Mouse (Mus musculus): ENCODE results near the gene Nlrx1. TPM values are rescaled to one million over a fixed set of nuclear protein-coding genes. Genes with fewer than 3 reads are reported as not detected.
"Not testable (repeated sequence)": the region's sequence is repeated elsewhere in the genome, so short reads cannot be mapped to it uniquely, and the experiment has no call there.

The Nlrx1 gene
- 10 to 100 TPM in 1 of 2 experiments, 1 to 10 TPM in 1; 8.7 to 13.3 TPM for total RNA-seq (2021)
- long read RNA-seq, experiment 1, partial matches to known transcripts, result 3 of 25 reads
- long read RNA-seq, experiment 1, other reads (novel, unspliced or antisense), result 21 of 25 reads
- long read RNA-seq, experiment 2, partial matches to known transcripts, result 2 of 14 reads
- long read RNA-seq, experiment 2, other reads (novel, unspliced or antisense), result 12 of 14 reads

- DNase-seq (ENCODE audit: extremely low spot score in 1 of 2, low spot score in 2 of 2), result no peak
- Histone ChIP-seq H3K27ac (peak within 1 kb of the TSS; percentile 98), H3K4me3 (peak within 1 kb of the TSS; percentile 67)
- TF ChIP-seq CTCF (IDR thresholded peaks at IDR 0.05), result no peak
- intact Hi-C loops (cut with DNase I), result loop anchor here (2.0 kb wide), 1 partner anchor 34 kb away; the partner anchor contains the start of gene Cbl
Measured at GRCm38 (mm10) chr9:44268432-44268831, at the start of gene Nlrx1. Gene Nlrx1 (minus strand): TSS chr9:44268599.

- Histone ChIP-seq H3K27ac (no peak overlapping the region), H3K4me3 (peak overlapping the region; percentile 71)
- TF ChIP-seq CTCF (IDR thresholded peaks at IDR 0.05), result no peak
- intact Hi-C loops (cut with DNase I), result no loop called here
- no peak for DNase-seq (ENCODE audit: extremely low spot score in 1 of 2, low spot score in 2 of 2)
Measured at GRCm38 (mm10) chr9:44317452-44317851, 49.1 kb upstream of the Nlrx1 start.

GRCm38 (mm10) chr9:44314910-44315309 is 46.5 kb upstream of the Nlrx1 start:
- intact Hi-C loops (cut with DNase I), result no loop called here
- DNase-seq (ENCODE audit: extremely low spot score in 1 of 2, low spot score in 2 of 2), result no peak
- no peak for TF ChIP-seq CTCF (IDR thresholded peaks at IDR 0.05)
- no peak overlapping the region for H3K4me3 ChIP-seq
- H3K27ac ChIP-seq, result no peak overlapping the region

- H3K27ac ChIP-seq, result peak overlapping the region; percentile 83; the same call in 1 of the 2 replicates
- intact Hi-C loops (cut with DNase I), result no loop called here
- H3K4me3 ChIP-seq, result no peak overlapping the region
- TF ChIP-seq CTCF (IDR thresholded peaks at IDR 0.05), result no peak
- no peak for DNase-seq (ENCODE audit: extremely low spot score in 1 of 2, low spot score in 2 of 2)
Measured at GRCm38 (mm10) chr9:44314257-44314547, 45.8 kb upstream of the Nlrx1 start.

- intact Hi-C loops (cut with DNase I), result no loop called here
- Histone ChIP-seq H3K4me3 (no peak overlapping the region), H3K27ac (peak overlapping the region; percentile 83)
- peak; percentile 76 to 77 for DNase-seq (ENCODE audit: extremely low spot score in 1 of 2, low spot score in 2 of 2)
- no peak for TF ChIP-seq CTCF (IDR thresholded peaks at IDR 0.05)
Measured at GRCm38 (mm10) chr9:44313476-44314256, 45.3 kb upstream of the Nlrx1 start.

- no peak for DNase-seq (ENCODE audit: extremely low spot score in 1 of 2, low spot score in 2 of 2)
- peak overlapping the region; percentile 76 for H3K27ac ChIP-seq
- intact Hi-C loops (cut with DNase I), result no loop called here
Measured at GRCm38 (mm10) chr9:44311136-44312134, 43.0 kb upstream of the Nlrx1 start.

GRCm38 (mm10) chr9:44310750-44311135 is 42.3 kb upstream of the Nlrx1 start:
- TF ChIP-seq CTCF (IDR thresholded peaks at IDR 0.05), result no peak
- Histone ChIP-seq H3K4me3 (no peak overlapping the region), H3K27ac (peak overlapping the region; percentile 71; the same call in 1 of the 2 replicates)
- no peak for DNase-seq (ENCODE audit: extremely low spot score in 1 of 2, low spot score in 2 of 2)
- intact Hi-C loops (cut with DNase I), result no loop called here

More at GRCm38 (mm10) chr9:44311136-44312134, 43.0 kb upstream of the Nlrx1 start:
- TF ChIP-seq CTCF (IDR thresholded peaks at IDR 0.05), result no peak
- H3K4me3 ChIP-seq, result no peak overlapping the region

- intact Hi-C loops (cut with DNase I), result no loop called here
- TF ChIP-seq CTCF (IDR thresholded peaks at IDR 0.05), result no peak
- DNase-seq (ENCODE audit: extremely low spot score in 1 of 2, low spot score in 2 of 2), result no peak
- no peak overlapping the region for H3K4me3 ChIP-seq
- H3K27ac ChIP-seq, result no peak overlapping the region
Measured at GRCm38 (mm10) chr9:44309756-44310155, 41.4 kb upstream of the Nlrx1 start.

GRCm38 (mm10) chr9:44307248-44307647 is 38.8 kb upstream of the Nlrx1 start:
- H3K4me3 ChIP-seq, result no peak overlapping the region
- intact Hi-C loops (cut with DNase I), result no loop called here

GRCm38 (mm10) chr9:44306532-44306931 is 38.1 kb upstream of the Nlrx1 start:
- TF ChIP-seq CTCF (IDR thresholded peaks at IDR 0.05), result no peak
- no peak for DNase-seq (ENCODE audit: extremely low spot score in 1 of 2, low spot score in 2 of 2)
- Histone ChIP-seq H3K27ac (no peak overlapping the region), H3K4me3 (no peak overlapping the region)
- intact Hi-C loops (cut with DNase I), result no loop called here

More at GRCm38 (mm10) chr9:44307248-44307647, 38.8 kb upstream of the Nlrx1 start:
- no peak for DNase-seq (ENCODE audit: extremely low spot score in 1 of 2, low spot score in 2 of 2)
- no peak for TF ChIP-seq CTCF (IDR thresholded peaks at IDR 0.05)
- no peak overlapping the region for H3K27ac ChIP-seq

- intact Hi-C loops (cut with DNase I), result no loop called here
- peak; percentile 97 to 98 for DNase-seq (ENCODE audit: extremely low spot score in 1 of 2, low spot score in 2 of 2)
- Histone ChIP-seq H3K27ac (peak within 1 kb of the TSS; percentile 92), H3K4me3 (peak within 1 kb of the TSS; percentile 99)
- no peak for TF ChIP-seq CTCF (IDR thresholded peaks at IDR 0.05)
Measured at GRCm38 (mm10) chr9:44305466-44306079, 37.2 kb upstream of the Nlrx1 start, which contains the start of gene Hinfp. Gene Hinfp (minus strand): TSS chr9:44305671.

GRCm38 (mm10) chr9:44300001-44300400 is 31.6 kb upstream of the Nlrx1 start:
- H3K4me3 ChIP-seq; DNase-seq (ENCODE audit: extremely low spot score in 1 of 2, low spot score in 2 of 2); intact Hi-C loops (cut with DNase I); H3K27ac ChIP-seq: not testable (repeated sequence)

Data from left cerebral cortex, adult 2 months (tissue).